In genomic region chr3:86999415-86999740, GRCm38 (mm10) we compare ENCODE assay signal across 8 mouse cellular contexts. TPM values are rescaled to one million over a fixed set of nuclear protein-coding genes. Genes with fewer than 3 reads are reported as not detected.
DNase-seq lines count a peak whose midpoint lies in the region; ATAC-seq lines count a peak whose summit lies in the region.

TSS of gene Cd1d1 (minus strand) at chr3:86999441.

- DNase-seq in kidney, postnatal 14 days, result no peak
- DNase-seq in adrenal gland, postnatal 25 days, result no peak
- DNase-seq in heart, postnatal 4 days, result no peak
- DNase-seq in left cerebral cortex, adult 11 months (ENCODE audit: low spot score), result no peak
- DNase-seq in gastrocnemius, postnatal 36 days, result no peak
- no peak for DNase-seq in kidney, postnatal 36 days

- H3K36me3 ChIP-seq in kidney, embryonic 14.5 days (ENCODE audit: control insufficient read depth, insufficient read depth, low read length), result no peaks in the 10 kb centered on the region
- no peaks in the 10 kb centered on the region for H3K36me3 ChIP-seq in megakaryocyte, embryonic 14.5 days (replicated peaks; ENCODE audit: low read length)

- no peak for ATAC-seq in kidney, embryonic 14.5 days (ENCODE audit: low FRiP score, low TSS enrichment)

- no peaks in the 10 kb centered on the region for H3K9me3 ChIP-seq in kidney, embryonic 14.5 days (ENCODE audit: control insufficient read depth, low read length)
- H3K9me3 ChIP-seq in megakaryocyte, embryonic 14.5 days, result no peaks in the 10 kb centered on the region

- peak within 1 kb of the TSS; percentile 83 for H3K27ac ChIP-seq in kidney, embryonic 14.5 days (ENCODE audit: low read depth, low read length)

- no peaks in the 10 kb centered on the region for H3K4me1 ChIP-seq in kidney, embryonic 14.5 days (ENCODE audit: control insufficient read depth, insufficient read depth, low read length)
- peaks cover 20% of the 10 kb centered on the region for H3K4me1 ChIP-seq in megakaryocyte, embryonic 14.5 days

- peak within 1 kb of the TSS; percentile 68 for H3K9ac ChIP-seq in kidney, embryonic 14.5 days (ENCODE audit: low read depth, low read length)

- intact Hi-C loops in gastrocnemius, postnatal 36 days (cut with DNase I), result no loop called here

- no peaks in the 10 kb centered on the region for H3K27me3 ChIP-seq in kidney, embryonic 14.5 days (ENCODE audit: control insufficient read depth, insufficient read depth, low read length)
- H3K27me3 ChIP-seq in megakaryocyte, embryonic 14.5 days (replicated peaks), result no peaks in the 10 kb centered on the region

- 34% methylated on average over 8 of the region's 8 CpGs for WGBS in kidney, embryonic 14.5 days

- H3K4me3 ChIP-seq in kidney, embryonic 14.5 days (ENCODE audit: low read length), result peak within 1 kb of the TSS; percentile 56
- H3K4me3 ChIP-seq in megakaryocyte, embryonic 14.5 days (replicated peaks), result peak within 1 kb of the TSS; percentile 94

- peak within 1 kb of the TSS; percentile 57 for H3K4me2 ChIP-seq in kidney, embryonic 14.5 days (replicated peaks; ENCODE audit: low read depth, low read length)

RNA-seq across cellular contexts. Expression of gene Cd1d1, which starts in this region (rescaled TPM):
- polyA plus RNA-seq in kidney, embryonic 14.5 days (2014; fragmentation: Nextera tagmentation; extraction: Ambion mirVana), result 20.3 and 22.3 TPM in 2 replicates
- 306 and 446 TPM in 2 replicates for total RNA-seq in adrenal gland, postnatal 25 days (2021)
- total RNA-seq in heart, postnatal 4 days (2021), result 10 to 100 TPM; 17.4 to 20.4 TPM
- polyA plus RNA-seq in megakaryocyte, embryonic 14.5 days (2012; ENCODE audit: insufficient read depth, low replicate concordance), result 0.87 TPM in 1 of 2 replicates, not detected in the other
- 1 to 10 TPM; 4.6 to 8.4 TPM for total RNA-seq in gastrocnemius, postnatal 36 days (2021)

Comparison
In these comparisons a context has a peak if more than half of its experiments do, and no peak if none do; other contexts are left out.
1. RNA of gene Cd1d1 (total RNA-seq): 306 to 446 TPM in adrenal gland, postnatal 25 days; 17.4 to 20.4 TPM in heart, postnatal 4 days and 4.6 to 8.4 TPM in gastrocnemius, postnatal 36 days; every median in the first group is over 10 times any median in the second.
2. RNA of gene Cd1d1 (polyA plus RNA-seq): 20.3 to 22.3 TPM in kidney, embryonic 14.5 days; 0.87 TPM in megakaryocyte, embryonic 14.5 days; every median in the first group is over 10 times any median in the second.